Mouse (Mus musculus) stomach, postnatal 0 days (tissue): ENCODE results near the gene G6pc. TPM values are rescaled to one million over a fixed set of nuclear protein-coding genes. Genes with fewer than 3 reads are reported as not detected.

Experiments
- ATAC-seq: fragments of 200-750 bp; cut with Nextera tagmentation; 2 replicates; pipeline ENCODE4 v1.8.0; 2017; ENCODE audit not compliant: low FRiP score, low TSS enrichment
- DNase-seq: peaks from one replicate; pipeline ENCODE4 v3.0.0-alpha.2; 2016; ENCODE audit warnings: low spot score
- H3K27ac ChIP-seq: fragments of 300-500 bp; sonication (generic); replicated peaks from 2 replicates; pipeline ENCODE4 v1.5.1; 2014; ENCODE audit warnings: mild to moderate bottlenecking, control low read depth
- H3K27me3 ChIP-seq: fragments of 300-500 bp; sonication (generic); 2 replicates; pipeline ENCODE4 v1.6.1; 2014; ENCODE audit warnings: low read length; ENCODE audit not compliant: control insufficient read depth, insufficient read depth
- H3K36me3 ChIP-seq: fragments of 300-500 bp; sonication (generic); 2 replicates; pipeline ENCODE4 v1.6.1; 2014; ENCODE audit warnings: low read length, mixed read lengths; ENCODE audit not compliant: control insufficient read depth, insufficient read depth
- H3K4me1 ChIP-seq: fragments of 300-500 bp; sonication (generic); replicated peaks from 2 replicates; pipeline ENCODE4 v1.6.1; 2014; ENCODE audit warnings: antibody characterized with exemption; ENCODE audit not compliant: control insufficient read depth, insufficient read depth
- H3K4me2 ChIP-seq: fragments of 300-500 bp; sonication (generic); replicated peaks from 2 replicates; pipeline ENCODE4 v1.6.1; 2014; ENCODE audit warnings: low read depth, mild to moderate bottlenecking, control low read depth, moderate library complexity
- H3K4me3 ChIP-seq: fragments of 300-500 bp; sonication (generic); 2 replicates; pipeline ENCODE4 v1.5.1; 2014; ENCODE audit warnings: low read depth, low read length, control low read depth
- H3K9ac ChIP-seq: fragments of 300-500 bp; sonication (generic); 2 replicates; pipeline ENCODE4 v1.6.1; 2014; ENCODE audit warnings: mild to moderate bottlenecking, low read length, control low read depth, mixed read lengths
- H3K9me3 ChIP-seq: fragments of 300-500 bp; sonication (generic); 2 replicates; pipeline ENCODE4 v1.6.1; 2016; ENCODE audit warnings: low read length; ENCODE audit not compliant: control insufficient read depth
- CTCF ChIP-seq: IDR thresholded peaks from 2 replicates; pipeline ENCODE4 v1.5.1; 2016; ENCODE audit warnings: antibody characterized with exemption, low read depth, mild to moderate bottlenecking, moderate library complexity
- EP300 ChIP-seq: optimal IDR thresholded peaks from 2 replicates; pipeline ENCODE3; 2016; ENCODE audit warnings: antibody characterized with exemption
- WGBS: fragments of 180-500 bp; shearing (Covaris S2); extraction: QIAGEN DNeasy Blood & Tissue Kit; methylation state at CpG from one replicate; pipeline ENCODE4 v1.1.7; 2014; 5-methylcytosine and 5-hydroxymethylcytosine counted together
- polyA plus RNA-seq: library from polyadenylated mRNA; unstranded; fragments of >200 nt; fragmentation: Nextera tagmentation; extraction: Ambion mirVana; gene quantifications from 2 replicates; pipeline ENCODE4 v1.2.1, GENCODE M21; 2015

G6pc gene
- polyA plus RNA-seq, 1 experiment from 2014 or later, result 0.27 TPM

DNA sequence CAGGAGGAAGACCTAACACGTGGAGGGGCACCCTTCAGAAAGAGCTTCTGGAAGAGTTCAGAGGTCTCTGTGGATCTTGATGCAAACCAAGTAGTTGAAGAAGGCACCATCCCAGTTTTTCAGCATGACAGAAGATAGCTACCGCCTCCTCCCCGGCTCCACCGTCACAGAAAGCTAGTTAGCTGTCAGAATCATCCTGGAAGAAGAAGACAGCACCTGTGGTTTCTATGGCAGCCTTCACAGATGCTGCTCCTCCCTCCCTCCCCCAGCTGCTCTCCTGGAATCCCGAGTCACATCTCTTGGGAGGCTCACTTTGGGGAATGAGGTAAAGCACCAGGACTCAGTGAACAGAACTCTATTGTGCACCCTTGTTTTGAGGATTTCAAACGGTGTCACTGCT is 51.6 kb downstream of the G6pc start:
- no peaks in the 10 kb centered on the region for H3K27me3 ChIP-seq
- peaks cover under 1% of the 10 kb centered on the region; the same call in 1 of the 2 replicates for H3K36me3 ChIP-seq
- no peak overlapping the region for H3K4me2 ChIP-seq
- H3K9ac ChIP-seq, result no peak overlapping the region
- DNase-seq, result no peak
- H3K9me3 ChIP-seq, result no peaks in the 10 kb centered on the region
- no peak overlapping the region for H3K27ac ChIP-seq
- 63% methylated on average over 6 of the region's 6 CpGs for WGBS
- ATAC-seq, result no peak
- no peak for TF ChIP-seq EP300
- TF ChIP-seq CTCF, result no peak
- H3K4me3 ChIP-seq, result no peak overlapping the region
- H3K4me1 ChIP-seq, result no peaks in the 10 kb centered on the region

DNA sequence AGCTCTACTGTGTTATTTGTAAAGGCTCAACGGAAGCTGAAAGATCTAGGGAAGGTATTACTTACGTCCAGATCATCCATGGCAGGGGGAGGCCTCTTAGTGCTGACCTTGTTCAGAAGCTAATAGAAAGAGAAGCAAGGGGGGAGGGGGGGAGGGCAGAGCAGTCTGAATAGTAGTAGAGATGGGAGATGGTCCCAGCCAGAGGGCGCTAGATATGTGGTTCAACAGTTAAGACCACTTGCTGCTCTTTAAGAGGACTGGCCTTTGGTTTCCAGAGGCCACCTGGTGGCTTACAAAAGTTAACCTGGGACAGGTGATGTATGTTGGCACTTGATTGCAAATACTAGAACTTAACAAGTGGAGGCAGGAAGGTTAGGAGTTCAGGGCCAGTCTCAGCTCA is 52.2 kb downstream of the G6pc start:
- Histone ChIP-seq H3K9ac (no peak overlapping the region), H3K4me2 (no peak overlapping the region), H3K9me3 (no peaks in the 10 kb centered on the region), H3K27ac (no peak overlapping the region), H3K4me1 (no peaks in the 10 kb centered on the region), H3K4me3 (no peak overlapping the region), H3K27me3 (no peaks in the 10 kb centered on the region), H3K36me3 (no peaks in the 10 kb centered on the region)
- ATAC-seq (no peak), DNase-seq (no peak)
- TF ChIP-seq CTCF, result peak; percentile 53
- no peak for TF ChIP-seq EP300
- 39% methylated on average over 3 of the region's 3 CpGs for WGBS

DNA sequence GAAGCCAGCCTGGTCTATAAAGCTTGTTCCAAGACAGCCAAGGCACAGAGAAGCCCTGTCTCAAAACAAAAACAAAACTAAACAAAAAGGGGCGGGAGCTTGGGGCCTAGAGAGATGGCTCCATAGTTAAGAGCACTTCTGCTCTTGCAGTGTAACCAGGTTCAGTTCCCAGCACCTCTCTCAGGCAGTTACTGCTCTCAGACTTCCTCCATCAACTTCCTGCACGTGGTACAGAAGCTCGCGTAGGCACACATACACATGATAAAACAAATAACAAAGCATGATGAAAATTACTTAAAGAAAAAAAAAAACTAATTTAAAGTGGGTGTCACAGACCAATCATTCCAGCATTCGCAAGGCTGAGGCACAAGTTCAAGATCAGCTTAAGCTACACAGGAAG is 52.8 kb downstream of the G6pc start:
- no peak overlapping the region for H3K9ac ChIP-seq
- H3K4me1 ChIP-seq, result no peaks in the 10 kb centered on the region
- H3K36me3 ChIP-seq, result no peaks in the 10 kb centered on the region
- no peak overlapping the region for H3K4me2 ChIP-seq
- H3K27me3 ChIP-seq, result no peaks in the 10 kb centered on the region
- H3K9me3 ChIP-seq, result no peaks in the 10 kb centered on the region
- DNase-seq (no peak), ATAC-seq (no peak)
- H3K27ac ChIP-seq, result no peak overlapping the region
- WGBS, result 93% methylated on average over 5 of the region's 5 CpGs
- no peak overlapping the region for H3K4me3 ChIP-seq
- TF ChIP-seq CTCF (no peak), EP300 (no peak)

DNA sequence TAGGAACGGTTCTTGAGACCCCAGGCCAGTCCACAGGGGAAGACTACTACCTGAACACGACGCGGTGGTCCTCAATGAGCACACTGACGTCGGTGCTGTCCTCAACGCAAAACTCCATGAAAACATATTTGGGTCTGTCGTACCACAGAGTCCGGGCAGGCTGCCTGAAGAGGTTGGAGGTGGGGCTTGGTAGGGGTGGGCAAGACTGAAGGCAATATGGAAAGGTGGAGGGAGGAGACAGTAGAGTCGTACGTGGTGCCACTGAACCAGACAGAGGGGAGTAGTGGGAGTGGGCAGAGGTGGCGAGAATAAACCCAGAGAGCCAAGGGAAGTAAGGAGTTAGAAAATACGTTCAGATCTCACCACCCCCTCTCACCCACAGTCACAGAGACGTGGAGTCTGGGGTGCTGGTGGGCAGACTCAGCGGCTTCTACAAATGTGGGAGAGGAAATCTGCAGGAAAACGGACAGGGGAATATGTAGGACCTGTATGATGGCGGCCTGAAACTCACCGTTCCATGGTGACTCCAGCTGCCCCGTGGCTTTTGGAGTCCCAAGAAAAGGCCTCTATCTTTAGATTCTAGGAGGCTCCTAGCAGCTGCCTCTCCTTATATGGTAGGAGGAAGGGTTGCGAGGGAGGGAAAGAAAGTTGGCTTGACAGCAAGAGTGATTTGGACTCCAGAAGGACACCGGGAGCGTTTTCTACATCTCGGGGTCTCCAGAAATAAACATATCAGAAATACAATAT is 56.9 kb downstream of the G6pc start, which contains the start of gene Gm27029:
Gm27029 (minus strand) TSS at position 692 of the 747 bp plus-strand sequence.
- peak; percentile 45 for DNase-seq
- peak within 1 kb of the TSS; percentile 94 for H3K27ac ChIP-seq
- TF ChIP-seq CTCF (no peak), EP300 (no peak)
- peak within 1 kb of the TSS; percentile 94 for H3K4me3 ChIP-seq
- 4% methylated on average over 23 of the region's 23 CpGs for WGBS
- H3K4me1 ChIP-seq, result peaks cover 4% of the 10 kb centered on the region; the same call in 1 of the 2 replicates
- no peaks in the 10 kb centered on the region for H3K36me3 ChIP-seq
- ATAC-seq, result peak; percentile 61
- no peaks in the 10 kb centered on the region for H3K27me3 ChIP-seq
- H3K9me3 ChIP-seq, result no peaks in the 10 kb centered on the region
- peak within 1 kb of the TSS; percentile 90 for H3K9ac ChIP-seq
- H3K4me2 ChIP-seq, result peak within 1 kb of the TSS; percentile 92

DNA sequence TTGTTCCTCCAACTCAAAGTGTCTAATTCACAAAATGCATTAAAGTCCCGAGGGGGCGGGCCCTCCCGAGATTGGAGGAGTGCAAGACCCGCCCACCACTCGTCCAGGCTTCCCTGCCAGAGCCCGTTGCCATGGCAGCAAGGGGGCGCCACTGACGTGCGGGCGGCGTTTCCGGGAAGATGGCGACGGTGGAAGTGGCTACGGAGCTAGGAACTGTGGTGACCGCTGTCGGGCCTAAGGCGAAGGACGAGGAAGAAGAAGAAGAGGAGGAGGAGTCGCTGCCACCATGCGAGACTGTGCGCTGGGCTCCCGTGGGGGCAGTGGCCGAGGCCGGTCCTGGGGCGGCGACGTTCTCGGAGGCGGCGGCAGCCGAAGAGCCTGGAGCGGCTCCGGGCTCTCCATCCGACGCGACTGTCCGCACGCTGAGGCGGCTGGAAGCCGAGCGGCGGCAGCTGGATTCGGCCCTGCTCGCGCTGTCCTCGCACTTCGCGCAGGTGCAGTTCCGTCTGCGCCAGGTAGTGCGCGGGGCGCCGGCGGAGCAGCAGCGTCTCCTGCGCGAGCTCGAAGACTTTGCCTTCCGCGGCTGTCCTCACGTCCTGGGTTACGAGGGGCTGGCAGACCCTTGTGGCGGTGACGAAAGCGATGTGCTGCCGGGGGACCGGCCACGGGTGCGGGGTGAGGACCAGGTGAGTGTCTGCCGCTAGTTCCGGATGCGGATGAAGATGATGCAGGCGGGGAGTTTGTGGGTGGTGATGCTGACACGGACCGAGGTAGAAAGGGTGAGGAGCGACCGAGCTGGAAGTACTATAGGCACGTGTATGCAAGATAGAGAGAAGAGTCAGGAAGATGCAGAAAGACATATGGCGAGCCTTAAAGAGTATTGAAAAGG is 57.8 kb downstream of the G6pc start, which contains the start of the genes Rundc1 and Ptges3l:
Rundc1 (plus strand) TSS at position 161 of the 889 bp plus-strand sequence.
Ptges3l (minus strand) TSS at position 409 of the 889 bp plus-strand sequence.
- H3K4me3 ChIP-seq, result peak within 1 kb of the TSS; percentile 94
- WGBS, result under 1% methylated on average over 80 of the region's 81 CpGs
- H3K4me1 ChIP-seq, result peaks cover 4% of the 10 kb centered on the region; the same call in 1 of the 2 replicates
- H3K4me2 ChIP-seq, result peak within 1 kb of the TSS; percentile 92
- H3K9me3 ChIP-seq, result no peaks in the 10 kb centered on the region
- H3K27ac ChIP-seq, result peak within 1 kb of the TSS; percentile 94
- DNase-seq (peak; percentile 99), ATAC-seq (peak; percentile 90)
- TF ChIP-seq EP300 (no peak), CTCF (peak; percentile 65)
- peak within 1 kb of the TSS; percentile 90 for H3K9ac ChIP-seq
- no peaks in the 10 kb centered on the region for H3K36me3 ChIP-seq
- H3K27me3 ChIP-seq, result no peaks in the 10 kb centered on the region
